Mouse (Mus musculus): ENCODE results near the gene Kalrn. TPM values are rescaled to one million over a fixed set of nuclear protein-coding genes. Genes with fewer than 3 reads are reported as not detected.

Gene Kalrn
- polyA plus RNA-seq, 1 experiment from 2014 or later, result 2.8 TPM

- DNase-seq (ENCODE audit: low spot score), result no peak
Measured at GRCm38 (mm10) chr16:34430131-34430530, 143.2 kb downstream of the Kalrn start.

GRCm38 (mm10) chr16:34427654-34428053 lies 145.7 kb downstream of the Kalrn start:
- DNase-seq (ENCODE audit: low spot score), result no peak

- DNase-seq (ENCODE audit: low spot score), result no peak
Measured at GRCm38 (mm10) chr16:34421473-34421872, 151.9 kb downstream of the Kalrn start.

- no peak for DNase-seq (ENCODE audit: low spot score)
Measured at GRCm38 (mm10) chr16:34417966-34418365, 155.4 kb downstream of the Kalrn start.

- no peak for DNase-seq (ENCODE audit: low spot score)
Measured at GRCm38 (mm10) chr16:34417383-34417782, 155.9 kb downstream of the Kalrn start.

- DNase-seq (ENCODE audit: low spot score), result no peak
Measured at GRCm38 (mm10) chr16:34414581-34414980, 158.8 kb downstream of the Kalrn start.

GRCm38 (mm10) chr16:34413868-34414333 lies 159.4 kb downstream of the Kalrn start:
- no peak for DNase-seq (ENCODE audit: low spot score)

GRCm38 (mm10) chr16:34407036-34407435 lies 166.3 kb downstream of the Kalrn start:
- no peak for DNase-seq (ENCODE audit: low spot score)

- DNase-seq (ENCODE audit: low spot score), result no peak
Measured at GRCm38 (mm10) chr16:34405094-34405493, 168.2 kb downstream of the Kalrn start.

GRCm38 (mm10) chr16:34401216-34401615 lies 172.1 kb downstream of the Kalrn start:
- DNase-seq (ENCODE audit: low spot score), result no peak

- DNase-seq (ENCODE audit: low spot score), result peak; percentile 11
Measured at GRCm38 (mm10) chr16:34400102-34400728, 173.1 kb downstream of the Kalrn start.

- no peak for DNase-seq (ENCODE audit: low spot score)
Measured at GRCm38 (mm10) chr16:34395221-34395811, 178.0 kb downstream of the Kalrn start.

- DNase-seq (ENCODE audit: low spot score), result no peak
Measured at GRCm38 (mm10) chr16:34389520-34390271, 183.6 kb downstream of the Kalrn start.

GRCm38 (mm10) chr16:34388871-34389270 lies 184.5 kb downstream of the Kalrn start:
- no peak for DNase-seq (ENCODE audit: low spot score)

GRCm38 (mm10) chr16:34385065-34385464 lies 188.3 kb downstream of the Kalrn start:
- no peak for DNase-seq (ENCODE audit: low spot score)

GRCm38 (mm10) chr16:34382992-34383391 lies 190.3 kb downstream of the Kalrn start:
- DNase-seq (ENCODE audit: low spot score), result no peak

GRCm38 (mm10) chr16:34376166-34376857 lies 197.0 kb downstream of the Kalrn start:
- DNase-seq (ENCODE audit: low spot score), result no peak

GRCm38 (mm10) chr16:34373519-34373918 lies 199.8 kb downstream of the Kalrn start:
- DNase-seq (ENCODE audit: low spot score), result no peak

GRCm38 (mm10) chr16:34372103-34372741 lies 201.1 kb downstream of the Kalrn start:
- DNase-seq (ENCODE audit: low spot score), result no peak

GRCm38 (mm10) chr16:34359206-34359605 lies 214.1 kb downstream of the Kalrn start:
- no peak for DNase-seq (ENCODE audit: low spot score)

GRCm38 (mm10) chr16:34355547-34355946 lies 217.8 kb downstream of the Kalrn start:
- DNase-seq (ENCODE audit: low spot score), result no peak

All from thymus, postnatal 0 days (tissue).